Comparison of ENCODE assay signal across 9 mouse cellular contexts in genomic region chr1:134234455-134235390, GRCm38 (mm10). TPM values are rescaled to one million over a fixed set of nuclear protein-coding genes. Genes with fewer than 3 reads are reported as not detected.
DNase-seq lines count a peak whose midpoint lies in the region; ATAC-seq lines count a peak whose summit lies in the region.
"Had no signal": no experiment of that assay in that cellular context is flagged by ENCODE, and none has a peak within 500 bp of the region (broad histone marks: within the 10 kb centered on the region; RNA-seq: fewer than 3 reads in every experiment).

No protein-coding gene starts in this region.

- H3K9me3 ChIP-seq in forebrain, embryonic 11.5 days (ENCODE audit: control insufficient read depth, low read length) = no peaks in the 10 kb centered on the region
- no peaks in the 10 kb centered on the region for H3K9me3 ChIP-seq in hindbrain, embryonic 12.5 days (replicated peaks)
- no peaks in the 10 kb centered on the region for H3K9me3 ChIP-seq in midbrain, embryonic 12.5 days

- WGBS in forebrain, embryonic 11.5 days = under 1% methylated on average over 41 of the region's 41 CpGs
- WGBS in hindbrain, embryonic 12.5 days = under 1% methylated on average over 41 of the region's 41 CpGs
- 1% methylated on average over 41 of the region's 41 CpGs for WGBS in midbrain, embryonic 12.5 days

- H3K27me3 ChIP-seq in forebrain, embryonic 11.5 days (ENCODE audit: control insufficient read depth, insufficient read depth, low read length) = peaks cover 37% of the 10 kb centered on the region
- H3K27me3 ChIP-seq in hindbrain, embryonic 12.5 days = peaks cover 53% of the 10 kb centered on the region
- H3K27me3 ChIP-seq in midbrain, embryonic 12.5 days = peaks cover 58% of the 10 kb centered on the region

- no peak overlapping the region; the same call in 1 of the 2 replicates for H3K9ac ChIP-seq in forebrain, embryonic 11.5 days (ENCODE audit: low read length)
- H3K9ac ChIP-seq in hindbrain, embryonic 12.5 days = peak overlapping the region; percentile 67
- H3K9ac ChIP-seq in midbrain, embryonic 12.5 days (replicated peaks) = peak overlapping the region; percentile 48; the same call in 1 of the 2 replicates

- DNase-seq in R1 (ENCODE audit: low read depth, low spot score) = peak; percentile 21
- peak; percentile 82 for DNase-seq in adrenal gland, postnatal 25 days
- peak; percentile 61 for DNase-seq in forebrain, embryonic 11.5 days (ENCODE audit: low spot score)
- peak; percentile 74 for DNase-seq in left cerebral cortex, adult 11 months (ENCODE audit: low spot score)
- no peak for DNase-seq in adipocyte (ENCODE audit: low spot score)

- ATAC-seq in forebrain, embryonic 11.5 days (replicated peaks; ENCODE audit: low FRiP score) = 0 out of 2 replicates have a peak, but pooled peaks have one; percentile 12
- peak; percentile 59 for ATAC-seq in hindbrain, embryonic 12.5 days (ENCODE audit: low FRiP score)
- 0 out of 2 replicates have a peak, but pooled peaks have one; percentile 30 for ATAC-seq in midbrain, embryonic 12.5 days (ENCODE audit: low FRiP score, low read depth)
- ATAC-seq in activated CD4-positive, CD25-positive, alpha-beta regulatory T cell, adult 4 months = no peak

- H3K27ac ChIP-seq in forebrain, embryonic 11.5 days (ENCODE audit: low read depth, low read length) = no peak overlapping the region
- H3K27ac ChIP-seq in hindbrain, embryonic 12.5 days = no peak overlapping the region
- H3K27ac ChIP-seq in midbrain, embryonic 12.5 days (replicated peaks) = no peak overlapping the region

- peaks cover 7% of the 10 kb centered on the region for H3K4me1 ChIP-seq in forebrain, embryonic 11.5 days (replicated peaks; ENCODE audit: control insufficient read depth, insufficient read depth, low read length)
- H3K4me1 ChIP-seq in hindbrain, embryonic 12.5 days = peaks cover 23% of the 10 kb centered on the region
- peaks cover 15% of the 10 kb centered on the region for H3K4me1 ChIP-seq in midbrain, embryonic 12.5 days

- H3K4me3 ChIP-seq in forebrain, embryonic 11.5 days (ENCODE audit: low read depth, low read length) = peak overlapping the region; percentile 30
- H3K4me3 ChIP-seq in hindbrain, embryonic 12.5 days = peak overlapping the region; percentile 44
- peak overlapping the region; percentile 44 for H3K4me3 ChIP-seq in midbrain, embryonic 12.5 days

- H3K4me2 ChIP-seq in forebrain, embryonic 11.5 days (ENCODE audit: low read depth, low read length, severe bottlenecking) = peak overlapping the region; percentile 60
- H3K4me2 ChIP-seq in hindbrain, embryonic 12.5 days (replicated peaks) = peak overlapping the region; percentile 93
- peak overlapping the region; percentile 68 for H3K4me2 ChIP-seq in midbrain, embryonic 12.5 days (replicated peaks)

- H3K36me3 ChIP-seq in forebrain, embryonic 11.5 days (ENCODE audit: control insufficient read depth, insufficient read depth, low read length) = no peaks in the 10 kb centered on the region
- H3K36me3 ChIP-seq in hindbrain, embryonic 12.5 days = no peaks in the 10 kb centered on the region
- no peaks in the 10 kb centered on the region for H3K36me3 ChIP-seq in midbrain, embryonic 12.5 days

RNA-seq across cellular contexts. Expression of gene Adora1, which starts 0.5 kb away (rescaled TPM):
- total RNA-seq in adrenal gland, postnatal 25 days (2021) = 89.7 and 151 TPM in 2 replicates
- 0.59 and 0.84 TPM in 2 replicates for polyA plus RNA-seq in forebrain, embryonic 11.5 days (2014; fragmentation: Nextera tagmentation; extraction: Ambion mirVana)
- polyA plus RNA-seq in hindbrain, embryonic 12.5 days (2016; fragmentation: Nextera tagmentation; extraction: Ambion mirVana) = 2.3 and 2.4 TPM in 2 replicates
- 0.64 and 1.0 TPM in 2 replicates for polyA plus RNA-seq in midbrain, embryonic 12.5 days (2016; fragmentation: Nextera tagmentation; extraction: Ambion mirVana)
- under 1 TPM in 1 of 2 experiments, not detected in 1; 0.15 TPM for polyA plus RNA-seq in activated CD4-positive, CD25-positive, alpha-beta regulatory T cell, adult 4 months (2017; shearing (Covaris generic))
- total RNA-seq: common myeloid progenitor, adult 5-6 weeks had no signal

RNA-seq across cellular contexts. Expression of gene Mybph, which starts 41.5 kb away (rescaled TPM):
- total RNA-seq in adrenal gland, postnatal 25 days (2021) = not detected in 2 replicates
- polyA plus RNA-seq in forebrain, embryonic 11.5 days (2014; fragmentation: Nextera tagmentation; extraction: Ambion mirVana) = not detected in 2 replicates
- polyA plus RNA-seq in hindbrain, embryonic 12.5 days (2016; fragmentation: Nextera tagmentation; extraction: Ambion mirVana) = 2.4 and 15.9 TPM in 2 replicates
- not detected in 2 replicates for polyA plus RNA-seq in midbrain, embryonic 12.5 days (2016; fragmentation: Nextera tagmentation; extraction: Ambion mirVana)
- not detected for polyA plus RNA-seq in activated CD4-positive, CD25-positive, alpha-beta regulatory T cell, adult 4 months (2017; shearing (Covaris generic))
- total RNA-seq: common myeloid progenitor, adult 5-6 weeks had no signal

RNA-seq across cellular contexts. Expression of gene Chil1, which starts 52.7 kb away (rescaled TPM):
- total RNA-seq in adrenal gland, postnatal 25 days (2021) = 1.5 and 1.7 TPM in 2 replicates
- polyA plus RNA-seq in forebrain, embryonic 11.5 days (2014; fragmentation: Nextera tagmentation; extraction: Ambion mirVana) = 0.27 and 0.65 TPM in 2 replicates
- 3.0 and 3.3 TPM in 2 replicates for polyA plus RNA-seq in hindbrain, embryonic 12.5 days (2016; fragmentation: Nextera tagmentation; extraction: Ambion mirVana)
- 2.3 and 2.9 TPM in 2 replicates for polyA plus RNA-seq in midbrain, embryonic 12.5 days (2016; fragmentation: Nextera tagmentation; extraction: Ambion mirVana)
- polyA plus RNA-seq in activated CD4-positive, CD25-positive, alpha-beta regulatory T cell, adult 4 months (2017; shearing (Covaris generic)) = not detected

RNA-seq across cellular contexts. Expression of gene Myog, which starts 55.1 kb away (rescaled TPM):
- not detected in 2 replicates for total RNA-seq in adrenal gland, postnatal 25 days (2021)
- polyA plus RNA-seq in forebrain, embryonic 11.5 days (2014; fragmentation: Nextera tagmentation; extraction: Ambion mirVana) = not detected in 2 replicates
- 7.8 and 36.7 TPM in 2 replicates for polyA plus RNA-seq in hindbrain, embryonic 12.5 days (2016; fragmentation: Nextera tagmentation; extraction: Ambion mirVana)
- 0.11 and 0.30 TPM in 2 replicates for polyA plus RNA-seq in midbrain, embryonic 12.5 days (2016; fragmentation: Nextera tagmentation; extraction: Ambion mirVana)
- polyA plus RNA-seq in activated CD4-positive, CD25-positive, alpha-beta regulatory T cell, adult 4 months (2017; shearing (Covaris generic)) = not detected
- total RNA-seq: common myeloid progenitor, adult 5-6 weeks had no signal
